Mouse (Mus musculus) heart, adult 2 months (tissue): Measurements from ENCODE around the gene Prkg2. TPM values are rescaled to one million over a fixed set of nuclear protein-coding genes. Genes with fewer than 3 reads are reported as not detected.
A peak's percentile ranks its signal among the peaks of the same experiment; 100 is the strongest.

Source experiments
- DNase-seq, 2 experiments: peaks; one replicate each; pipeline ENCODE4 v3.0.0; 2021
- H3K27ac ChIP-seq: fragments of 200-600 bp; 2 replicates; pipeline ENCODE4 v1.8.1; 2022
- H3K27me3 ChIP-seq: fragments of 200-500 bp; 2 replicates; pipeline ENCODE4 v1.6.1; 2012; ENCODE audit warnings: mild to moderate bottlenecking, low read length, inconsistent platforms, mixed read lengths; ENCODE audit not compliant: control insufficient read depth, insufficient read depth
- H3K36me3 ChIP-seq: fragments of 200-500 bp; 2 replicates; pipeline ENCODE4 v1.6.1; 2012; ENCODE audit warnings: low read length, inconsistent platforms; ENCODE audit not compliant: control insufficient read depth, insufficient read depth
- H3K4me1 ChIP-seq: fragments of 200-500 bp; 2 replicates; pipeline ENCODE4 v1.6.1; 2011; ENCODE audit warnings: low read length; ENCODE audit not compliant: control insufficient read depth, insufficient read depth
- H3K4me3 ChIP-seq: fragments of 200-600 bp; 2 replicates; pipeline ENCODE4 v1.8.1; 2022
- H3K79me2 ChIP-seq: fragments of 200-500 bp; replicated peaks from 2 replicates; pipeline ENCODE4 v1.6.1; 2012; ENCODE audit warnings: mild to moderate bottlenecking, inconsistent platforms, low read length, moderate library complexity, mixed read lengths; ENCODE audit not compliant: control insufficient read depth, insufficient read depth
- H3K9ac ChIP-seq: fragments of 200-500 bp; 2 replicates; pipeline ENCODE4 v1.6.1; 2012; ENCODE audit warnings: low read depth, mild to moderate bottlenecking, control low read depth, inconsistent platforms, low read length, mixed read lengths
- CTCF ChIP-seq: fragments of 200-600 bp; IDR thresholded peaks from 2 replicates; pipeline ENCODE4 v1.8.1; 2022; ENCODE audit warnings: antibody characterized with exemption, mild to moderate bottlenecking, moderate library complexity
- EP300 ChIP-seq: fragments of 200-500 bp; IDR thresholded peaks from 2 replicates; pipeline ENCODE4 v1.6.1; 2011; ENCODE audit warnings: low read depth, low read length, control low read depth; ENCODE audit not compliant: insufficient read depth
- POLR2A ChIP-seq: fragments of 200-500 bp; IDR thresholded peaks from 2 replicates; pipeline ENCODE4 v1.6.1; 2011; ENCODE audit warnings: mild to moderate bottlenecking, low read depth, low read length, control low read depth; ENCODE audit not compliant: insufficient read depth
- WGBS: fragments of 180-500 bp; shearing (Covaris S2); methylation state at CpG from one replicate; pipeline ENCODE4 v1.1.7; 2018; 5-methylcytosine and 5-hydroxymethylcytosine counted together
- intact Hi-C: fragments of 180-260 bp; cut with DNase I; formaldehyde crosslinking; loops from one replicate; pipeline ENCODE4 v1.15.1; 2025
- polyA plus RNA-seq: library from polyadenylated mRNA; depleted of rRNA; stranded (reverse); fragments of >200 nt; gene quantifications from 2 replicates; pipeline ENCODE4 v1.2.3, GENCODE M21; 2012
- total RNA-seq, 2 experiments: library from RNA; stranded (reverse); gene quantifications; 2 replicates each; pipeline ENCODE4 v1.2.3; 2021

Gene Prkg2
- total and polyA plus RNA-seq, 3 experiments: 0.04 to 0.52 (median 0.26) TPM

DNA sequence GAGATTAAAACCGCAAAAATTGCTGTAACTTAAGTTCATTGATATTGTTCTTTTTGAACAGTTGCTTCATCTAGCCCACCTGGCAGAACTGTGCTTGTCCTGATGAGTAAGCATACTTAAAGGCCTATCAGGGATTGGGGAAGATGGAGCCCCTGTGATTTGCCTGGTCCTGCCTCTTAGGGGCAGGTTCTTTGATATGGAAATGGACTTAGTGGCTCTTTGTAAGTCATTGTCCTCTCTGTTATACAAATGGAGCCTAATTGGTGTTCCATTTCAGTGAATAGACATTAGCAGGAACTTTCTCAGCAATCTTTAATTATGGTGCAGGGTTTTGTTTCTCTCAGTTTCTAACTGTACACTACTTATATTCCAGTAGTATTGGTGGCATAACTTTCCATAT lies 115.5 kb downstream of the Prkg2 start:
- no peaks in the 10 kb centered on the region for H3K27me3 ChIP-seq
- TF ChIP-seq CTCF (no peak), EP300 (no peak), POLR2A (no peak)
- H3K36me3 ChIP-seq: no peaks in the 10 kb centered on the region
- no peaks in the 10 kb centered on the region for H3K4me1 ChIP-seq
- WGBS: 79% methylated on average over 1 of the region's 1 CpGs
- no peaks in the 10 kb centered on the region for H3K79me2 ChIP-seq
- intact Hi-C loops: no loop called here
- DNase-seq: no peak
- H3K4me3 ChIP-seq: no peak overlapping the region
- H3K27ac ChIP-seq: no peak overlapping the region
- no peak overlapping the region for H3K9ac ChIP-seq

DNA sequence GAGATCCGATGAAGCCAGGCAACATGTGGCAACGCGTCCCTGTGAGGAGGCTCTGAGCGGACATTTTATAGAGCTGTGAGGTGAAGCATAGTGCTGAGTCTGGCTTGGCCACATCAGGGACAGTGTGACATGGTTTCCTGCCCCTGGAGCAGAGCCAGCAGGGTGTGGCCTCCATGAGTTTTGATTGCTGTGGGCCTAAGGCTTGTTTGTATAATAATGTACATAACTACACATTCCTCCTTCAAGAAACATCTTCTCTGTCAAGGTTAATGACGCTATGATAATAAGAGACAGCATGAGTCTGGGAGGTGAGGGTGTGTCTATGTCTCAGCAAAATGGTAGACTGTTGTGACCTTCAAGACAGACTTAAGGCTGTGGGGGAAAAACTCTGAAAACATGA lies 118.4 kb downstream of the Prkg2 start:
- intact Hi-C loops: no loop called here
- no peak for DNase-seq
- Histone ChIP-seq H3K4me3 (no peak overlapping the region), H3K36me3 (no peaks in the 10 kb centered on the region), H3K27me3 (no peaks in the 10 kb centered on the region), H3K27ac (no peak overlapping the region), H3K4me1 (no peaks in the 10 kb centered on the region), H3K9ac (no peak overlapping the region), H3K79me2 (no peaks in the 10 kb centered on the region)
- TF ChIP-seq POLR2A: no peak
- no peak for TF ChIP-seq EP300
- no peak for TF ChIP-seq CTCF
- 94% methylated on average over 5 of the region's 5 CpGs for WGBS

- 53% methylated on average over 4 of the region's 4 CpGs for WGBS
- H3K79me2 ChIP-seq: no peaks in the 10 kb centered on the region
- H3K36me3 ChIP-seq: no peaks in the 10 kb centered on the region
- TF ChIP-seq CTCF (peak; percentile 48), POLR2A (no peak)
- H3K27me3 ChIP-seq: no peaks in the 10 kb centered on the region
- H3K4me1 ChIP-seq: no peaks in the 10 kb centered on the region
- intact Hi-C loops: loop anchor here (10.0 kb wide), 1 partner anchor 252 kb away; no protein-coding TSS in a partner anchor
- H3K9ac ChIP-seq: no peak overlapping the region
- no peak overlapping the region for H3K4me3 ChIP-seq
- no peak overlapping the region for H3K27ac ChIP-seq
- DNase-seq: no peak
These were observed 134.8 kb downstream of the Prkg2 start for GRCm38 (mm10) chr5:98902339-98902738.

DNA sequence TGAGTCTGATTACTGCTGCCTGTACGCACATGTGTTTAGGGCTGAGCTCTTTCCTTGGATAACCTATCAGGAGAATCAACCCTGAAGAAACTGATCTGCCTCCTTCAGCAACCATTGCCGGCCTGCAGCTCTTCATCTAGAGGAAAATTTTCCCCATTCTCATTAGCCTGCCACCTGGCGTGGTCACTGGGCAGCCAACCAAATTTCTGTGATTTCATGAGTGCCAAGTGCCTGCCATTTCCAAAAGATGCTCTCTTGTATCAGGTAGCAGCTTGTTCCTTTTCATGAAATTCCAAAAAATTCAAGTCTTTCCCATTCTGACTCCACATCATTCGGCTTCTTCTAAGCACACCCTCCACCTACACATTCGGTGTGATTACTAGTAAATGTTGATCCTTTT lies 136.2 kb downstream of the Prkg2 start:
- H3K27ac ChIP-seq: no peak overlapping the region
- no peak overlapping the region for H3K9ac ChIP-seq
- H3K79me2 ChIP-seq: no peaks in the 10 kb centered on the region
- no peak overlapping the region for H3K4me3 ChIP-seq
- H3K27me3 ChIP-seq: no peaks in the 10 kb centered on the region
- DNase-seq: no peak
- TF ChIP-seq EP300 (no peak), CTCF (no peak)
- H3K36me3 ChIP-seq: no peaks in the 10 kb centered on the region
- 67% methylated on average over 5 of the region's 5 CpGs for WGBS
- H3K4me1 ChIP-seq: no peaks in the 10 kb centered on the region
- intact Hi-C loops: loop anchor here (10.0 kb wide), 1 partner anchor 254 kb away; no protein-coding TSS in a partner anchor

DNA sequence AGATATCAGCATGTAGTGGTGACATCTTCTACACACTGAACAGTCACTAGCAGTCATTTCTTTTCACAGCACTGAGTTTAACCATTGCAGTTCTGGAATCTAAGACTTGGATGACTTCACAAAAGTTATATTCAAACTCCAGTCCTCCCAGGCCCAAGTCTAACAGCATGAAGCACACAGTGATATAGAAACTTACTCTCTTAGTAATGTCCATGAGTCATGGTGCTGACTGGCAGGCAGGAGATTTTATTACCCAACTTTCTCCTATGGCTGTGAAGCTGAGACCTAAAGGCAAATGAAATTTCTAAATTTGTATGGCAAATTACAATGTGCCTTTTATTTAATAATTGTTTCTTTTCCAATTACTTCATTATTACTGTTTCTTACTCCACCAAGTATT lies 139.2 kb downstream of the Prkg2 start:
- H3K27me3 ChIP-seq: no peaks in the 10 kb centered on the region
- H3K4me3 ChIP-seq: no peak overlapping the region
- DNase-seq: no peak
- no peak overlapping the region for H3K27ac ChIP-seq
- no peaks in the 10 kb centered on the region for H3K79me2 ChIP-seq
- no peaks in the 10 kb centered on the region for H3K4me1 ChIP-seq
- H3K36me3 ChIP-seq: no peaks in the 10 kb centered on the region
- intact Hi-C loops: no loop called here
- TF ChIP-seq EP300 (no peak), CTCF (no peak), POLR2A (no peak)
- H3K9ac ChIP-seq: no peak overlapping the region

DNA sequence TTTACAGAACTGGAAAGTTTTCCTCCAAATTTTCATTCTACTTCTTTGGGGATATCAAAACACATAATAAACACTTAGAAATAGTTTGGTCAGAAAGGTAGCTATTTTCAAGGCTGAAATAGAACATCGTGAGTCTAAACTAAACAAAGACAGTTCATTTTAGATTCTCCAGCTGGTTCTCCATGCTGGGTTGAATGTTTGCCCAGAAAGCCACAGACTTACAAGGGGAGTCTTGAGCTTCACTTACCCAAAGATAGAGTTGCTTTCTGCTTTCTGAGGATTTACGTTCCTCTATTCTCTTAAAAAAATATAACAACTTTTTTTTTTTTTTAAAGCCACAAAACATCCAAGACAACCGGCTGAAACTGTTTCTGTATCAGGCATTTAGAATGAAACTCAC lies 142.9 kb downstream of the Prkg2 start:
- H3K27me3 ChIP-seq: no peaks in the 10 kb centered on the region
- no peak overlapping the region for H3K9ac ChIP-seq
- no peak overlapping the region for H3K4me3 ChIP-seq
- H3K79me2 ChIP-seq: no peaks in the 10 kb centered on the region
- H3K27ac ChIP-seq: no peak overlapping the region
- TF ChIP-seq EP300 (no peak), POLR2A (no peak), CTCF (no peak)
- intact Hi-C loops: no loop called here
- H3K36me3 ChIP-seq: no peaks in the 10 kb centered on the region
- no peak for DNase-seq
- 68% methylated on average over 3 of the region's 3 CpGs for WGBS
- no peaks in the 10 kb centered on the region for H3K4me1 ChIP-seq

- Histone ChIP-seq H3K4me3 (no peak overlapping the region), H3K79me2 (no peaks in the 10 kb centered on the region), H3K9ac (no peak overlapping the region), H3K27ac (no peak overlapping the region), H3K27me3 (no peaks in the 10 kb centered on the region), H3K4me1 (no peaks in the 10 kb centered on the region), H3K36me3 (no peaks in the 10 kb centered on the region)
- intact Hi-C loops: no loop called here
- 46% methylated on average over 2 of the region's 2 CpGs for WGBS
- TF ChIP-seq POLR2A: no peak
- TF ChIP-seq EP300: no peak
- no peak for TF ChIP-seq CTCF
- no peak for DNase-seq
These were observed 146.6 kb downstream of the Prkg2 start for GRCm38 (mm10) chr5:98890544-98891050.
